Mouse (Mus musculus) G1E (cell line): ENCODE results near the gene Gse1. TPM values are rescaled to one million over a fixed set of nuclear protein-coding genes. Genes with fewer than 3 reads are reported as not detected.

Experiments used
- ATAC-seq: 2 replicates; pipeline ENCODE4 v1.8.0; 2016; ENCODE audit warnings: mild to moderate bottlenecking; ENCODE audit not compliant: insufficient number of reproducible peaks, poor library complexity, low FRiP score, severe bottlenecking; ENCODE audit errors: extremely low read depth
- DNase-seq: peaks from one replicate; pipeline ENCODE4 v3.0.0; 2012; ENCODE audit warnings: low spot score
- H3K27me3 ChIP-seq: 2 replicates; pipeline ENCODE4 v1.6.1; 2012; ENCODE audit warnings: mild to moderate bottlenecking, low read length, inconsistent platforms; ENCODE audit not compliant: insufficient read depth
- H3K36me3 ChIP-seq: replicated peaks from 2 replicates; pipeline ENCODE3; 2012; ENCODE audit warnings: mild to moderate bottlenecking, inconsistent platforms
- H3K4me1 ChIP-seq: 2 replicates; pipeline ENCODE4 v1.6.1; 2012; ENCODE audit warnings: low read depth, low read length, inconsistent platforms, mixed read lengths; ENCODE audit not compliant: insufficient read depth
- H3K4me3 ChIP-seq: 2 replicates; pipeline ENCODE4 v1.5.1; 2012; ENCODE audit warnings: low read depth, mild to moderate bottlenecking, inconsistent platforms, low read length, moderate library complexity, mixed read lengths
- H3K9me3 ChIP-seq: replicated peaks from 2 replicates; pipeline ENCODE4 v1.6.1; 2012; ENCODE audit warnings: inconsistent platforms
- CTCF ChIP-seq: IDR thresholded peaks from 2 replicates; pipeline ENCODE4 v1.5.1; 2012; ENCODE audit warnings: low read depth, low read length, inconsistent platforms, mixed read lengths
- GATA1 ChIP-seq: IDR thresholded peaks from 2 replicates; pipeline ENCODE4 v1.6.1; 2012; ENCODE audit warnings: borderline replicate concordance, low read length, inconsistent platforms, mixed read lengths
- GATA2 ChIP-seq: IDR thresholded peaks from 2 replicates; pipeline ENCODE4 v1.6.1; 2012; ENCODE audit warnings: low read depth, low read length, inconsistent platforms, borderline replicate concordance
- POLR2AphosphoS5 ChIP-seq: IDR thresholded peaks from 2 replicates; pipeline ENCODE4 v1.6.1; 2012; ENCODE audit warnings: low read depth, low read length, inconsistent platforms; ENCODE audit not compliant: insufficient replicate concordance
- TAL1 ChIP-seq: conservative IDR thresholded peaks from 2 replicates; pipeline ENCODE4 v1.6.1; 2012; ENCODE audit warnings: low read depth, low read length, inconsistent platforms, mixed read lengths
- polyA plus RNA-seq: library from polyadenylated mRNA; stranded (reverse); fragments of >175 nt; gene quantifications from 2 replicates; pipeline ENCODE4 v1.2.3, GENCODE M21; 2012
- total RNA-seq, 2 experiments: library from RNA; stranded (forward) in 1 of 2; stranded (reverse) in 1 of 2; fragments of 200-1000 nt in 1 of 2; fragments of >200 nt in 1 of 2; fragmentation: Nextera tagmentation in 1 of 2; gene quantifications; 2 replicates each; pipeline ENCODE4 v1.2.3; 2014 to 2017

The Gse1 gene
- total and polyA plus RNA-seq, 3 experiments: 6.3 to 106 (median 48.4) TPM

- Histone ChIP-seq H3K4me1 (0 out of 2 replicates have a peak, but pooled peaks cover 4% of the 10 kb centered on the region), H3K27me3 (peaks cover 58% of the 10 kb centered on the region), H3K36me3 (no peaks in the 10 kb centered on the region), H3K9me3 (no peaks in the 10 kb centered on the region), H3K4me3 (no peak overlapping the region)
- DNase-seq (no peak), ATAC-seq (no peak)
- no peak for TF ChIP-seq CTCF
- no peak for TF ChIP-seq TAL1
- no peak for TF ChIP-seq GATA2
- TF ChIP-seq GATA1: no peak
- no peak for TF ChIP-seq POLR2AphosphoS5
Measured at GRCm38 (mm10) chr8:120324555-120324954, 96.3 kb downstream of the Gse1 start.

GRCm38 (mm10) chr8:120325172-120325767, 97.0 kb downstream of the Gse1 start:
- DNase-seq (no peak), ATAC-seq (peak; percentile 78)
- H3K27me3 ChIP-seq: peaks cover 65% of the 10 kb centered on the region
- H3K36me3 ChIP-seq: no peaks in the 10 kb centered on the region
- no peak overlapping the region for H3K4me3 ChIP-seq
- TF ChIP-seq GATA2: no peak
- H3K4me1 ChIP-seq: 0 out of 2 replicates have a peak, but pooled peaks cover 4% of the 10 kb centered on the region
- no peaks in the 10 kb centered on the region for H3K9me3 ChIP-seq

GRCm38 (mm10) chr8:120327131-120327554, 98.9 kb downstream of the Gse1 start:
- no peak for ATAC-seq
- Histone ChIP-seq H3K36me3 (no peaks in the 10 kb centered on the region), H3K27me3 (peaks cover 79% of the 10 kb centered on the region), H3K4me1 (0 out of 2 replicates have a peak, but pooled peaks cover 4% of the 10 kb centered on the region), H3K9me3 (no peaks in the 10 kb centered on the region), H3K4me3 (no peak overlapping the region)
- no peak for DNase-seq
- no peak for TF ChIP-seq TAL1
- TF ChIP-seq CTCF: no peak
- TF ChIP-seq GATA2: no peak
- TF ChIP-seq GATA1: no peak
- no peak for TF ChIP-seq POLR2AphosphoS5

DNA sequence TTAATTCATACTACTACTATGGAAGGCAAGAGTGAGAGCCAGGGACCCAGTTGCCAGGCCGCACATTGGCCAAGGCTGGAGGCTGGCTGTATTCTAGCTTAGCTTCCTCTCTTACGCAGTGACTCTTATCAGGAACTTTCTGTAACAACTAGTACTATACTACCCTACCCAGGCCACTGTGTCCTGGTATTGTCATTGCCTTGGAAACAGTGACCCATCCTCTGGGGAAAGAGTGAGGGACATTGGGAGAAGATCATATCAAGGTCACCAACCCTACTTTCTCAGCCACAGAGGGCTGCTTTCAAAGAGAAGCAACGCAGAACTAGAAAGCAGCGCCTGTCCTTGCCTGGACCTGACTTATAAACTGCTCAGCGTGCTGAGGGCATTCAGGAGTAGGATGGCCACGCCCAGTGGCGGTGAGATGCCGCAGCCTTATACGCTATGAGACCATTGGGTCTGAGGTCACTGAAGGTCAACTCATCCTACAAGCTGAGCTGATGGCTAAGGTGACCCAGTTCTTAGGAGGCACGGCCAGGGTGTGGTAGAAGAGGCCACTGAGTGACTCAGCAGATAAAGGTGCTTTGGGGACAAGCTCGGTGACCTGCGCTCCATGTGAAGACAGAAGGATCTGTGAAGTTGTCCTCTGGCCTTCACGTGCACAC, 100.2 kb downstream of the Gse1 start:
- peaks cover 72% of the 10 kb centered on the region for H3K27me3 ChIP-seq
- H3K4me3 ChIP-seq: no peak overlapping the region
- no peaks in the 10 kb centered on the region for H3K9me3 ChIP-seq
- no peak for ATAC-seq
- TF ChIP-seq GATA1 (no peak), POLR2AphosphoS5 (no peak), GATA2 (no peak), TAL1 (no peak), CTCF (no peak)
- no peaks in the 10 kb centered on the region for H3K36me3 ChIP-seq
- DNase-seq: no peak
- H3K4me1 ChIP-seq: peaks cover 10% of the 10 kb centered on the region

GRCm38 (mm10) chr8:120329030-120329748, 100.9 kb downstream of the Gse1 start:
- H3K4me1 ChIP-seq: peaks cover 12% of the 10 kb centered on the region
- H3K4me3 ChIP-seq: no peak overlapping the region
- ATAC-seq (no peak), DNase-seq (no peak)
- no peaks in the 10 kb centered on the region for H3K9me3 ChIP-seq
- H3K27me3 ChIP-seq: peaks cover 72% of the 10 kb centered on the region
- TF ChIP-seq GATA1: no peak
- H3K36me3 ChIP-seq: no peaks in the 10 kb centered on the region

DNA sequence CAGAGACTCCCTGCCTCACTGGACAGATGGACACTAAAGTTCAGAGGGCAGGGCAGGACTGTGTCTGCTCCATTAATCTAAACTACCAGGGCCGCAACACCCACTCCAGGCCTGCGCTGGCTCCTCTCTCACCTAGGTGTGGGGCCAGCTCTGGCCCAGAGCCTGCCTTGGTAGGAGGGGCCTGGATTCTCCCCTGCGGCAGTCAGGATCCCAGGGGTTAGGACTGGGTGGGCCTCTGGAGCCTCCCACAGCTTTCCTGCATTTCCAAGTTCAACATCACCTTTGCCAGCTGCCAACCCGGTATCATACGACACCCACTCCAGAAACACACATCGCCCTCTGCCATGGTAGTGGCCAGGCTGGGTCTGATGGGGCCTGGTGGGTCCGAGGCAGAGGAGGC, 102.8 kb downstream of the Gse1 start:
- Histone ChIP-seq H3K4me1 (peaks cover 15% of the 10 kb centered on the region), H3K4me3 (no peak overlapping the region), H3K27me3 (peaks cover 74% of the 10 kb centered on the region), H3K9me3 (no peaks in the 10 kb centered on the region), H3K36me3 (no peaks in the 10 kb centered on the region)
- no peak for TF ChIP-seq CTCF
- TF ChIP-seq POLR2AphosphoS5: no peak
- no peak for TF ChIP-seq GATA2
- no peak for TF ChIP-seq GATA1
- no peak for TF ChIP-seq TAL1
- no peak for DNase-seq
- ATAC-seq: no peak
